Mouse (Mus musculus) liver, postnatal 0 days (tissue): ENCODE results near the gene Ube2j2.
A peak's percentile ranks its signal among the peaks of the same experiment; 100 is the strongest.

Experiments used
- CTCF ChIP-seq: sonication (generic); IDR thresholded peaks from 2 replicates; pipeline ENCODE4 v1.5.1; 2016; ENCODE audit warnings: antibody characterized with exemption, low read depth
- EP300 ChIP-seq: IDR thresholded peaks from 2 replicates; pipeline ENCODE4 v1.6.1; 2016; ENCODE audit warnings: antibody characterized with exemption, low read depth, mild to moderate bottlenecking

- TF ChIP-seq CTCF (peak; percentile 14; the same call in 1 of the 2 replicates), EP300 (peak; percentile 66)
Measured at GRCm38 (mm10) chr4:155992906-155993547, 49.4 kb downstream of the Ube2j2 start.
